Mouse (Mus musculus): ENCODE results near the gene Pawr.
"Not testable (repeated sequence)": the region's sequence is repeated elsewhere in the genome, so short reads cannot be mapped to it uniquely, and the experiment has no call there.

The Pawr gene

GRCm38 (mm10) chr10:108395229-108395628 lies 63.3 kb downstream of the Pawr start:
- no peak for DNase-seq

GRCm38 (mm10) chr10:108395647-108396046 lies 63.7 kb downstream of the Pawr start:
- no peak for DNase-seq

- no peak for DNase-seq
Measured at GRCm38 (mm10) chr10:108402751-108403150, 70.8 kb downstream of the Pawr start.

GRCm38 (mm10) chr10:108403366-108403865 lies 71.5 kb downstream of the Pawr start:
- DNase-seq, result no peak

- DNase-seq, result no peak
Measured at GRCm38 (mm10) chr10:108404087-108404486, 72.2 kb downstream of the Pawr start.

- no peak for DNase-seq
Measured at GRCm38 (mm10) chr10:108405076-108405475, 73.2 kb downstream of the Pawr start.

GRCm38 (mm10) chr10:108405931-108406330 lies 74.0 kb downstream of the Pawr start:
- no peak for DNase-seq

GRCm38 (mm10) chr10:108406798-108407754 lies 75.2 kb downstream of the Pawr start:
- no peak for DNase-seq

GRCm38 (mm10) chr10:108408025-108408424 lies 76.1 kb downstream of the Pawr start:
- DNase-seq, result no peak

GRCm38 (mm10) chr10:108408437-108408836 lies 76.5 kb downstream of the Pawr start:
- DNase-seq, result no peak

- no peak for DNase-seq
Measured at GRCm38 (mm10) chr10:108408986-108409385, 77.1 kb downstream of the Pawr start.

- DNase-seq, result no peak
Measured at GRCm38 (mm10) chr10:108409529-108409928, 77.6 kb downstream of the Pawr start.

GRCm38 (mm10) chr10:108414936-108415635 lies 83.2 kb downstream of the Pawr start:
- no peak for DNase-seq

GRCm38 (mm10) chr10:108417448-108417847 lies 85.5 kb downstream of the Pawr start:
- no peak for DNase-seq

- no peak for DNase-seq
Measured at GRCm38 (mm10) chr10:108430553-108430952, 98.6 kb downstream of the Pawr start.

GRCm38 (mm10) chr10:108432194-108432593 lies 100.3 kb downstream of the Pawr start:
- DNase-seq, result no peak

GRCm38 (mm10) chr10:108433976-108434375 lies 102.1 kb downstream of the Pawr start:
- DNase-seq, result no peak

- DNase-seq, result no peak
Measured at GRCm38 (mm10) chr10:108435616-108436015, 103.7 kb downstream of the Pawr start.

GRCm38 (mm10) chr10:108436365-108436764 lies 104.4 kb downstream of the Pawr start:
- DNase-seq, result no peak

GRCm38 (mm10) chr10:108440251-108440650 lies 108.3 kb downstream of the Pawr start:
- DNase-seq, result not testable (repeated sequence)

GRCm38 (mm10) chr10:108443931-108444876 lies 112.3 kb downstream of the Pawr start:
- DNase-seq, result no peak

GRCm38 (mm10) chr10:108445123-108445522 lies 113.2 kb downstream of the Pawr start:
- no peak for DNase-seq

- DNase-seq, result no peak
Measured at GRCm38 (mm10) chr10:108445606-108446005, 113.7 kb downstream of the Pawr start.
